Mouse (Mus musculus) stomach, embryonic 15.5 days (tissue): ENCODE measurements around the gene Pdpk1. TPM values are rescaled to one million over a fixed set of nuclear protein-coding genes. Genes with fewer than 3 reads are reported as not detected.
A peak's percentile ranks its signal among the peaks of the same experiment; 100 is the strongest.

Source experiments
- ATAC-seq: fragments of 200-750 bp; cut with Nextera tagmentation; 2 replicates; pipeline ENCODE4 v1.8.0; 2017; ENCODE audit warnings: low read depth, moderate number of reproducible peaks, moderate TSS enrichment; ENCODE audit not compliant: insufficient read depth, low FRiP score
- H3K27ac ChIP-seq: fragments of 300-500 bp; sonication (generic); 2 replicates; pipeline ENCODE4 v1.5.1; 2015; ENCODE audit warnings: mild to moderate bottlenecking, inconsistent platforms
- H3K27me3 ChIP-seq: fragments of 300-500 bp; sonication (generic); replicated peaks from 2 replicates; pipeline ENCODE4 v1.6.1; 2015; ENCODE audit warnings: inconsistent platforms
- H3K36me3 ChIP-seq: fragments of 300-500 bp; sonication (generic); 2 replicates; pipeline ENCODE4 v1.6.1; 2015; ENCODE audit warnings: inconsistent platforms
- H3K4me1 ChIP-seq: fragments of 300-500 bp; sonication (generic); 2 replicates; pipeline ENCODE4 v1.6.1; 2015; ENCODE audit warnings: inconsistent platforms
- H3K4me2 ChIP-seq: fragments of 300-500 bp; sonication (generic); 2 replicates; pipeline ENCODE4 v1.6.1; 2015; ENCODE audit warnings: mild to moderate bottlenecking, inconsistent platforms
- H3K4me3 ChIP-seq: fragments of 300-500 bp; sonication (generic); replicated peaks from 2 replicates; pipeline ENCODE4 v1.5.1; 2015; ENCODE audit warnings: inconsistent platforms
- H3K9ac ChIP-seq: fragments of 300-500 bp; sonication (generic); 2 replicates; pipeline ENCODE4 v1.6.1; 2015; ENCODE audit warnings: inconsistent platforms
- H3K9me3 ChIP-seq: fragments of 300-500 bp; sonication (generic); 2 replicates; pipeline ENCODE4 v1.6.1; 2016; ENCODE audit warnings: inconsistent platforms
- WGBS: fragments of 180-500 bp; shearing (Covaris S2); methylation state at CpG from one replicate; pipeline ENCODE4 v1.1.7; 2015; 5-methylcytosine and 5-hydroxymethylcytosine counted together
- polyA plus RNA-seq: library from polyadenylated mRNA; unstranded; fragments of >200 nt; fragmentation: Nextera tagmentation; extraction: Ambion mirVana; gene quantifications from 2 replicates; pipeline ENCODE4 v1.2.1, GENCODE M21; 2015

Pdpk1 gene
- 36.1 and 38.9 TPM in 2 replicates for polyA plus RNA-seq

DNA sequence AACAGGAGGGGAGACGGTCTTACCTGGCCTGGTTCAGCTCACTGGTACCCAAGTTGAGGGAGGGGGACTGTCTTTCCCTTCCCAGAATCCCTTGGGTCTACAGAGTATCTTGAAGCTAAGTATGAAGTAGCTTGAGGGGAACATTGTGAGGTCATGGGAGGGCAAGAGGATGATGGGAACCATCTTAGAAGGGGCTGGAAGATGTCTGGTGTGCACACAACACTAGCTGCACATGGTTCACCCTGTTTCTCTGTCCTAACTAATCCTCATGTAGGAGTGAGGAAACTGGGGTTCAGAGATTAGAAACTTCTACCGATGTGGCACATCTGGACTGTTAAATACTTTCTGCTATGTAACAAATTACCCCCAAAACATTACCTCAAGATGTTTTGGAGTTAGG, at the start of gene Pdpk1:
Pdpk1 (minus strand) TSS at position 101 of the 400 bp plus-strand sequence.
- peak within 1 kb of the TSS; percentile 85 for H3K4me2 ChIP-seq
- H3K36me3 ChIP-seq, result no peaks in the 10 kb centered on the region
- no peaks in the 10 kb centered on the region for H3K27me3 ChIP-seq
- WGBS, result 83% methylated on average over 2 of the region's 2 CpGs
- peak within 1 kb of the TSS; percentile 44 for H3K4me3 ChIP-seq
- H3K4me1 ChIP-seq, result peaks cover 5% of the 10 kb centered on the region; the same call in 1 of the 2 replicates
- no peaks in the 10 kb centered on the region for H3K9me3 ChIP-seq
- no peak for ATAC-seq
- H3K9ac ChIP-seq, result peak within 1 kb of the TSS; percentile 37; the same call in 1 of the 2 replicates
- peak within 1 kb of the TSS; percentile 67; the same call in 1 of the 2 replicates for H3K27ac ChIP-seq

DNA sequence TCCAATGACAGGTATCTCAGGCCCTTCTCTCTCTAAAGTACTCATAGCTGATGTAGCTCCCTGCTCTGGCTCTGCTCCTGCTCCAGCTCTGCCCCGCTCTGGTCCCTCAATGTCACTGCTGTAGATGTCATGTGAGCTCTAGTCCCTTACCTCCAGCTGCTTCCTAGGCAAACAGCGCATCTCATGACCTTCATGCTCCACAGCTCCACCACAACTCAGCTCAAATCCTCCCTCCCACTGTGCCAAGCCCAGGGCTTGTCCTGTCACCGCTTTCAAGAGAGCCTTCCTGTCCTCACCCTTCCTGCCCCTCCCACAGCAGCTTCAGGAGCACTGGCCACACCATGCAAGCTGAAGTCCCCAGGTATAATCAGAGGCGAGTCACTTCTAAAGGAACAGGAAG, 49.0 kb upstream of the Pdpk1 start:
- H3K9me3 ChIP-seq, result no peaks in the 10 kb centered on the region
- no peaks in the 10 kb centered on the region for H3K27me3 ChIP-seq
- no peak overlapping the region for H3K9ac ChIP-seq
- H3K36me3 ChIP-seq, result no peaks in the 10 kb centered on the region
- no peak overlapping the region for H3K4me3 ChIP-seq
- no peak overlapping the region for H3K27ac ChIP-seq
- H3K4me2 ChIP-seq, result no peak overlapping the region
- ATAC-seq, result no peak
- WGBS, result 60% methylated on average over 4 of the region's 4 CpGs
- H3K4me1 ChIP-seq, result peaks cover 13% of the 10 kb centered on the region

DNA sequence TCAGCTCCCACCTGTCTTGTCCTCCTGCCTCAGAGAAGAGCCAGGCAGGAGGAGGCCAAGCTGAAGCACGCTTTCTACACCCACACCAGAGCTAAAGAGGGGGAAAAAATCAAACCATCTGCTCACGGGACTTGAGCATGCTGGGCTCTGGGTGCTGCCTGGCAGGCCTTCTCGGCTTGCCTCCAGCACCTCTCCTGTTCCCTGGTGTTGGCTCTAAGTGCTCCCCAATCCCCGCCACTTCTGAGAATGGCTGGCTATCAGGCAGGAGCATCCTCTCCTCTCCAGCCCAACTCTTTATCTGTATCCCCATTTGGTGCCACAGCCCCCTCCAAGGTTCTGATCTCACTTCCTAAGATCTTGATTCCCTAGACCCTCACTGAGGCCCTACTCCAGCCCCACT, 48.5 kb upstream of the Pdpk1 start:
- H3K36me3 ChIP-seq, result no peaks in the 10 kb centered on the region
- H3K27ac ChIP-seq, result no peak overlapping the region
- no peaks in the 10 kb centered on the region for H3K27me3 ChIP-seq
- H3K9me3 ChIP-seq, result no peaks in the 10 kb centered on the region
- H3K4me1 ChIP-seq, result peaks cover 8% of the 10 kb centered on the region; the same call in 1 of the 2 replicates
- H3K9ac ChIP-seq, result no peak overlapping the region
- no peak overlapping the region for H3K4me2 ChIP-seq
- 77% methylated on average over 4 of the region's 4 CpGs for WGBS
- no peak for ATAC-seq
- no peak overlapping the region for H3K4me3 ChIP-seq

DNA sequence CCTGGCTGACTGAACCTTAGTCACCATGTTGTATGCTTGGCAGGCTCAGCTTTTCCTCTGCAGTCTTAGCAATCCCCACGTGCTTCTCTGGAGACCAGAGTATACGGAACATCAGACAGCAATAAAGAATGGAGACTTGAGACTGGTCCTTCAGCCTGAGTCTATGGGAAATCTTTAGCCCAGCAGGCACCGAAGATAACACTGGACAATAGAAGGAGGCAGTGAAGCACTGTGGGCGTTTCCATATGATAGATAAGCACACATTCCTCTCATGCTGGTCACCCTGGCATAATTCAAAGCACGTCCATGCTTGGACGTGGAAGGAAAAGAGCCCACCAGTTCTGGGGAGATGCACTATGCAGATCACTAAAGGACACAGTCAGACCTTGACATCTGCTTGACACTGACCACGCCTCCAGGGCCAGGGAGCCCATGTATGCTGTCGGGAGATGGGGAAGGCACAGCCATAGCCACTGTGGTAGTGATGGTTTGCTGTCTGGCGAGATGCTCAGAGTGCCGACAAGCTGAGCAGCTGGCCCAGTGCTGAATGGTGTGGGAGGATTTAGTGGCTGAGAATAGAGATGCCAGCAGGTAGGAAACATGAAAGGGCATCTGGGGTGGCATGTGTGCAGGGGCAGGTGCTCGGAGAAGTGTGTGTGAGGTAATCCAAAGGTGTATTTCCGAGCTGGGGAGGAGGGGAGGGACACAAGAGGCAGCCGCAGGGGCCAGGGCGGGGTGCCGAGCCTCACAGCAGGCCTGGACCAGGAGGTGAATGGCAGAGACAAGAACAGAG, 46.5 kb upstream of the Pdpk1 start:
- H3K9me3 ChIP-seq, result no peaks in the 10 kb centered on the region
- H3K27ac ChIP-seq, result no peak overlapping the region
- no peak overlapping the region for H3K4me3 ChIP-seq
- no peak overlapping the region for H3K4me2 ChIP-seq
- 0 out of 2 replicates have a peak, but pooled peaks cover 3% of the 10 kb centered on the region for H3K4me1 ChIP-seq
- no peaks in the 10 kb centered on the region for H3K36me3 ChIP-seq
- no peak overlapping the region for H3K9ac ChIP-seq
- H3K27me3 ChIP-seq, result no peaks in the 10 kb centered on the region
- no peak; the same call in 1 of the 2 replicates for ATAC-seq
- 57% methylated on average over 15 of the region's 15 CpGs for WGBS

DNA sequence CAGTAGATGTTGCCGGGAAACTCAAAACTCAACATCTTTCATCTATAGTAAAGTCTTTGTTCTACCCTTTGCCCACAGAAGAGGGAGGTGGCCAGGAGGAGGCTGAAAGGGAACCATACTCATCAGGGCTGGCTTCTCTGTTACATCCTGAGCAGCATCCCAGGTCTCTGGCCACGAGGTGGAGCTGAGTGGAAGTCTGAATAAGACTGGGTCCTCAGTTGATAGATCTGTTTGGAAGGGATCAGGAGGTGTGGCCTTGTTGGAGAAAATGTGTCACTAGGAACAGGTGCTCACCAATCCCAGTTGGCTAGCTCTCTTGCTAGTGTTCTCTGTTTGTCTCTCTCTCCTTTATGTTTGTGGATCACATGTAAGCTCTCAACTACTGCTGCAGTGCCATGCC, 44.6 kb upstream of the Pdpk1 start:
- Histone ChIP-seq H3K4me3 (no peak overlapping the region), H3K9me3 (no peaks in the 10 kb centered on the region), H3K27ac (no peak overlapping the region), H3K9ac (no peak overlapping the region), H3K4me2 (no peak overlapping the region), H3K4me1 (0 out of 2 replicates have a peak, but pooled peaks cover 3% of the 10 kb centered on the region), H3K36me3 (no peaks in the 10 kb centered on the region), H3K27me3 (no peaks in the 10 kb centered on the region)
- 51% methylated on average over 2 of the region's 2 CpGs for WGBS
- no peak for ATAC-seq

DNA sequence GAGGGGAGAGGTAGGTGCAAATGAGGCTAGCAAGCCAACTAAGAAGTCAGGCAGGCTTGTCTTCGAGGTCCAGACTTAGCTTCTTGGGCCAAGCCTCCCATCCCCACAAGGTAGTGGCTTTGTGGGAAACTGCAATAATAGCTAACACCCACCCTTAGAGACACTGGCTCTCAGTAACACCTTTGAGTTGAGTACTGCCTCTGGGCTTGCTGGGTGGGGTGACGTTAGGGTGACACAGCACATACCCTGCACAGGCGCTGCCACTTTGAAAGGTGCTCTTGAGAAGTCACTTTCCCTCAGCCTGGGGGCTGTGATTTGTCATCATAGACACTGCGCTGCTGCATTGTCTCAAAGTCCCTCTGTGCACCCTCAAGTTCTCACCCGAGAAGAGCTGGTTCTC, 43.0 kb upstream of the Pdpk1 start:
- 78% methylated on average over 5 of the region's 5 CpGs for WGBS
- Histone ChIP-seq H3K36me3 (no peaks in the 10 kb centered on the region), H3K27ac (no peak overlapping the region), H3K4me3 (no peak overlapping the region), H3K27me3 (no peaks in the 10 kb centered on the region), H3K9ac (no peak overlapping the region), H3K9me3 (no peaks in the 10 kb centered on the region), H3K4me1 (no peaks in the 10 kb centered on the region), H3K4me2 (no peak overlapping the region)
- ATAC-seq, result no peak

DNA sequence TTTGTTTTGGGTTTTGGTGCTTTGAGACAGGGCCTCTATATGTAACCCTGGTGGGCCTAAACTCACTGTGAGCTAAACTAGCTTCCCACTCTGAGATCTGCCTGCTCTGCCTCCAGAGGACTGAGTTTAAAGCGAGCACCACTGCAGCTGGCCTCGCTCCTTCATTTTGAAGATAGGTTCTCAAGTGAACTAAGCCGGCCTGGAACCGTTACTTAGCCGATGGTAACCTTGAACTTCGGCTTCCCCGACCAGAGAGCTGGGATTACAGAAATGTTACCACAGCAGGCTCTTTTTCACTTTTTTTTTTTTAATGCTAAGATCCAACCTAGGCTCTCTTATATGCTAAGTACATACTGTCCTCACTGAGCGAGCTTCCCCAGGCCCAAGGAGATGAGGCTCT, 42.5 kb upstream of the Pdpk1 start:
- Histone ChIP-seq H3K9ac (no peak overlapping the region), H3K27me3 (no peaks in the 10 kb centered on the region), H3K4me1 (no peaks in the 10 kb centered on the region), H3K4me3 (no peak overlapping the region), H3K36me3 (no peaks in the 10 kb centered on the region), H3K27ac (no peak overlapping the region), H3K9me3 (no peaks in the 10 kb centered on the region), H3K4me2 (no peak overlapping the region)
- 86% methylated on average over 8 of the region's 8 CpGs for WGBS
- no peak for ATAC-seq

DNA sequence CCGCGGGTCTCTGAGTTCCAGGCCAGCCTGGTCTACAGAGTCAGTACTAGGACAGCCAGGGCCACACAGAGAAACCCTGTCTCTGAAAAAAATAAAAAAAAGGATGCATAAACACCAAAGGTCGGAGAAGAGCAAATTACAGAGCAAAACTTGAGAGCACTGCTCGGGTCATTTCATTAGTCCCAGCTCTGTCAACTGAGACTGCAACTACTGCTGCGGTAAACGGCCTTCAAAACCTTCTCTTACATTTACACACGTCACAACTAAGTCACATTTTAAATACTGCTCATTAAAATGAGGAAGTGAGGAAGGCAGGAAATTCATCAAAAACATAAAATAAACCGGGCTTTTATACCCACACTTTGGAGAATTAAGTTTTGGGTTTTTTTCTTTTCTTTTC, 42.1 kb upstream of the Pdpk1 start:
- Histone ChIP-seq H3K36me3 (no peaks in the 10 kb centered on the region), H3K9ac (no peak overlapping the region), H3K27ac (no peak overlapping the region), H3K4me2 (no peak overlapping the region), H3K4me1 (no peaks in the 10 kb centered on the region), H3K4me3 (no peak overlapping the region), H3K27me3 (no peaks in the 10 kb centered on the region), H3K9me3 (no peaks in the 10 kb centered on the region)
- WGBS, result 68% methylated on average over 8 of the region's 8 CpGs
- no peak for ATAC-seq

DNA sequence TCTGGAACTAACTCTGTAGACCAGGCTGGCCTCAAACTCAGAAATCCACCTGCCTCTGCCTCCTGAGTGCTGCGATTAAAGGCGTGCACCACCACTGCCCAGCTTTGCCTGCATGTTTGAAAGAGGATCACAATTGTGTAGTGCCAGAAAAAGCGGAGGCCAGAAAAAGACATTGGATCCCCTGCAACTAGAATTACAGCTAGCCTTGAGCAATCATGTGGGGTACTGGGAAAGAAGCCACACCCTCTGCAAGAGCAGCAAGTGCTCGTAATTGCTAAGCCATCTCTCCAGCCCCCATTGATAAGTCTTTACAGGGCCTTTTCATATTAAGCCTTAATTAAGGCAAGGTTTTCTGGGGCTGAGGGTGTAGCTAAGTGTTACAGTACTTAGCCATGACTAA, 40.8 kb upstream of the Pdpk1 start:
- Histone ChIP-seq H3K36me3 (no peaks in the 10 kb centered on the region), H3K9ac (no peak overlapping the region), H3K27me3 (no peaks in the 10 kb centered on the region), H3K9me3 (no peaks in the 10 kb centered on the region), H3K4me2 (no peak overlapping the region), H3K4me3 (no peak overlapping the region), H3K4me1 (no peaks in the 10 kb centered on the region), H3K27ac (no peak overlapping the region)
- 80% methylated on average over 4 of the region's 4 CpGs for WGBS
- no peak for ATAC-seq

DNA sequence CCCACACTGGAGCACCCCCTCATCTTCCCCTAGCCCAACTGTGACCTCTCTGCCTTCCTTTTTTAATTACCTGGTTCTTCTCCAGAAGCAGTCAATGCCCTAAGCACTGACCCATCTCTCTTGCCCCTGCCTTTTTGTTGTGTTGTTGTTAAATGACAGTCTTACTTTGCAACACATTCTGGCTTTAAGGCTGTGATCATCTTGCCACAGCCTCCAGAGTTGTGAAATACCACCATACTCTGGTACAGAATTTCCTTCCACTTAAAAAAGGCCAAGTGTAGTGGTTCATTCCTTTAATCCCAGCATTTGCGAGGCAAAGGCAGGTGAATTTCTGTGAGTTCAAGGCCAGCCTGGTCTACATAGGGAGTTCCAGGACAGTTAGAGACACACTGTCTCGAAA, 40.2 kb upstream of the Pdpk1 start:
- WGBS, result 78% methylated on average over 2 of the region's 2 CpGs
- no peaks in the 10 kb centered on the region for H3K27me3 ChIP-seq
- H3K4me1 ChIP-seq, result no peaks in the 10 kb centered on the region
- no peaks in the 10 kb centered on the region for H3K9me3 ChIP-seq
- no peak overlapping the region for H3K27ac ChIP-seq
- no peak for ATAC-seq
- H3K36me3 ChIP-seq, result no peaks in the 10 kb centered on the region
- no peak overlapping the region for H3K4me2 ChIP-seq
- no peak overlapping the region for H3K4me3 ChIP-seq
- no peak overlapping the region for H3K9ac ChIP-seq

DNA sequence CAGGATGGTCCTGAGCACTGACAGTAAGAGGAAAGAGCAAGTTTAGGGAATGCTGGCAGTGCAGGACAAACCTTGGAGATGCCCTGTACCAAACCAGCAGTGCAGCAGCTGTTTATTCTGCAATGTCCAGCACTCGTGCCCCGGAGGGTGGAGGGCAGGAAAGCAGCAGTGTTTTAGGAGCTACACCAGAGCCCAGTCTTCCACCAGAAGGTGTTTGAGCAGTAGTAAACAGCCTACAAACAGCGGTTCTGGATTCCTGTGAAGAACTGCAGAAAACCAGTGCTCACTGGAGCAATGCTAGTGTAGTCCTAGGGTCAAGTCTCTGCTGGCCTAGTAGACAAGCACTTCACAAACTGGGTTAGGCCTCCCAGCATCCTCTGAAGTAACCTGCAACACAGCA, 23.5 kb upstream of the Pdpk1 start:
- H3K9me3 ChIP-seq, result no peaks in the 10 kb centered on the region
- H3K4me1 ChIP-seq, result peaks cover 5% of the 10 kb centered on the region; the same call in 1 of the 2 replicates
- no peak overlapping the region for H3K9ac ChIP-seq
- H3K27me3 ChIP-seq, result no peaks in the 10 kb centered on the region
- ATAC-seq, result no peak
- H3K4me3 ChIP-seq, result no peak overlapping the region
- no peaks in the 10 kb centered on the region for H3K36me3 ChIP-seq
- no peak overlapping the region for H3K4me2 ChIP-seq
- no peak overlapping the region for H3K27ac ChIP-seq
- 80% methylated on average over 3 of the region's 3 CpGs for WGBS

DNA sequence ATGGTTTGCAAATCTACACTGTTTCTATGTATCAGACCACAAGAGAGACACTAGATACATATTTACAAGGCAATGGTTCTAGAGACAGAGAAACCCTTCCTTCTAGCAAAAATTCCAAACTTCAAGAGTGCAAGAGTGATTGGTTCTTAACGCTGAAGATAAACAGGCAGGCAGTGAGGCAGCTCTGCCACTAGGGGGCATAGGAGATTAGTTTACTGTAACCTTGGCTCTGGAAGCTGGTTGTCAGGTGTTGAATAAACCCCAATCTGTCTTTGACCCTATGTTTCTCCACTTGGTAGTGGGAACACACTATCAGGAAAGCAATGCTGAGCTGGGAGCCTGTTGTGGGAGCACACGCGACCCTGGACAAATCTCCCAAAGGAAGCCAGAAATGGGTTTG, 22.7 kb upstream of the Pdpk1 start:
- 2% methylated on average over 3 of the region's 3 CpGs for WGBS
- H3K4me2 ChIP-seq, result no peak overlapping the region
- no peak overlapping the region for H3K4me3 ChIP-seq
- H3K27me3 ChIP-seq, result no peaks in the 10 kb centered on the region
- ATAC-seq, result no peak
- H3K4me1 ChIP-seq, result peaks cover 5% of the 10 kb centered on the region; the same call in 1 of the 2 replicates
- H3K9me3 ChIP-seq, result no peaks in the 10 kb centered on the region
- H3K9ac ChIP-seq, result no peak overlapping the region
- H3K27ac ChIP-seq, result no peak overlapping the region
- H3K36me3 ChIP-seq, result no peaks in the 10 kb centered on the region
